Mouse (Mus musculus): ENCODE data around the gene Sost.

DNA sequence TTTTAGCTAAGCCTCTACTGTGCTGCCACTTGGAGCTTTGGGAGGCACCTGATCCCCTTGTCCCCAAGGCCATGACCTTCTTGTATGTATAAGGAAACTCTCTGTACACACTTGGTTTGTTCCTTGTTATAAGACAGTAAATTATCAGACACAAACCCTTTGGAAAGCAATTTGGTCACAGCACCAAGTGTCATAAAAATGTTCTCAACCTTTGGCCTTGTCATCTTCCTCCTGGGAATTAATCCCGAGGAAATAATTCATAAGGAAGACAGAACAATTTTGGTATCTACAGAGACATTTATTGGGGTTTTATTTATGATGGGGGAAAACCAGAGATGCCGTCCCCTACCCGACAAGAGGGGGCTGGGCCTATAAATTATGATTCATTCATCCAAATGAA is 31.1 kb downstream of the Sost start:
- TF ChIP-seq CTCF (IDR thresholded peaks at IDR 0.05; ENCODE audit: low read depth, low read length) (no peak), POLR2A (IDR thresholded peaks at IDR 0.05; ENCODE audit: borderline replicate concordance, low read depth, low read length) (no peak)

Measured in bone marrow macrophage, adult 2 months (primary cell).